In the genomic region with DNA sequence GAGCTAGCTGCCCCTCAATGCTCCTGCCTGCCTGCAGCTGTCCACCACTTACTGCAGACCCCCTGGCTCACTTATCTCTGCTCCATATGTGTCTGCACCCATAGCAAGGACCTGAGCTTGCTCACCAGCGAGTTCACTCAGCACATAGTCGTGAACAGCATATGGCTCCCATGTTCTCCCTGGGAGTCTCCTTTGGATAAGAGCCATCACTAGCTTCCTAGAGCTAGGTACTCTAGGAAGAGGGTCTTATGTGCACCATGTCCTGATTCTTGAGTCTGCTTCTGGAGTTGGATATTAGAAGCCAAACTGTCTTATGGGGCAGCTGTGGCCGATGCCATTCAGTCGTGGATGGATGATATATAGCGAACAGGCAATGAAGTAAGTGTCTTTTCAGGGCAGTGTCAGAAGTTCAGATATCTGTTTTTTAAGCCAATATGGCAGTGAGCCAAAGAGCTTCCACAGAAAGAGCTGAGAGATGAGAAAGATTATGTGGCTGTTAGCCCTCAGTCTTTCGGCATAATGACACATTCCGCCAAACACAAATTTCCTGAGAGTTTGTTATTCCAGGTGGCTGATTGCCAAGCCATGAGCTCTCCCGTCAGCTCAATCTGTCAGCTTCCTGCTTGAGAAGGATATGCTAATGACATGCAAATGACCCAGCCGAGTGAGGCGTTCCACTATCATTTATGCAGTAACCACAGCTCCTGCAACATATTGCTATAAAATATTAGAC, we compare ENCODE assay signal across 8 mouse cellular contexts.
DNase-seq lines count a peak whose midpoint lies in the region; ATAC-seq lines count a peak whose summit lies in the region.

No protein-coding gene starts in this region.

- no peaks in the 10 kb centered on the region for H3K9me3 ChIP-seq in kidney, embryonic 16.5 days (ENCODE audit: low read length)

- no peak overlapping the region for H3K4me3 ChIP-seq in kidney, embryonic 16.5 days (ENCODE audit: low read length)

- 21% methylated on average over 10 of the region's 10 CpGs for WGBS in kidney, embryonic 16.5 days

- peak; percentile 39; the same call in 1 of the 2 replicates for ATAC-seq in kidney, embryonic 16.5 days (ENCODE audit: low FRiP score, low TSS enrichment)

- no peak overlapping the region for H3K27ac ChIP-seq in kidney, embryonic 16.5 days (ENCODE audit: low read length)

- DNase-seq in gastrocnemius, adult 18-20 months (ENCODE audit: low spot score) = peak; percentile 42
- DNase-seq in gastrocnemius, adult 8-10 months (ENCODE audit: low spot score in 2 of 2) = no peak
- DNase-seq in cerebellum, adult 18-20 months = peak; percentile 70 to 75
- peak; percentile 27 to 42 for DNase-seq in heart, adult 9 months (ENCODE audit: low spot score in 2 of 2)
- DNase-seq in lung, postnatal 14 days = peak; percentile 63
- DNase-seq in thymus, postnatal 25 days = no peak
- DNase-seq in spleen, postnatal 4 days (ENCODE audit: low spot score in 2 of 2) = no peak

- H3K27me3 ChIP-seq in kidney, embryonic 16.5 days (ENCODE audit: insufficient read depth, low read length) = no peaks in the 10 kb centered on the region

- no peak overlapping the region for H3K9ac ChIP-seq in kidney, embryonic 16.5 days (replicated peaks; ENCODE audit: low read length)

- H3K4me2 ChIP-seq in kidney, embryonic 16.5 days (replicated peaks; ENCODE audit: low read depth, low read length) = no peak overlapping the region

- H3K36me3 ChIP-seq in kidney, embryonic 16.5 days (ENCODE audit: insufficient read depth, low read length) = no peaks in the 10 kb centered on the region

- H3K4me1 ChIP-seq in kidney, embryonic 16.5 days (ENCODE audit: insufficient read depth, low read length) = peaks cover 12% of the 10 kb centered on the region

Comparison
In these comparisons a context has a peak if more than half of its experiments do, and no peak if none do; other contexts are left out.
1. DNase-seq: peak in gastrocnemius, adult 18-20 months (single experiment), cerebellum, adult 18-20 months (2 of 2), heart, adult 9 months (2 of 2) and lung, postnatal 14 days (single experiment); none in gastrocnemius, adult 8-10 months (0 of 2), thymus, postnatal 25 days (single experiment) and spleen, postnatal 4 days (0 of 2).